Mouse (Mus musculus): ENCODE measurements at regions not wholly inside any gene's neighbourhood (a gene's known extent, or its start where the extent isn't known, plus 50 kb on each side); places are given as distances from the start of the nearest gene placed in this dataset.

- TF ChIP-seq POLR2A (IDR thresholded peaks at IDR 0.05; ENCODE audit: borderline replicate concordance, insufficient read depth, low read length), result no peak
- TF ChIP-seq CTCF (IDR thresholded peaks at IDR 0.05; ENCODE audit: borderline replicate concordance, insufficient read depth, low read depth, low read length), result no peak
These were observed 71.7 kb upstream of the S1pr3 start for GRCm38 (mm10) chr13:51336726-51337125.

All from cerebellum, adult 2 months (tissue).